Mouse (Mus musculus): ENCODE data around the gene Kcne1. TPM values are rescaled to one million over a fixed set of nuclear protein-coding genes. Genes with fewer than 3 reads are reported as not detected.

The Kcne1 gene
- polyA plus RNA-seq, 1 experiment from 2014 or later: not detected

DNA sequence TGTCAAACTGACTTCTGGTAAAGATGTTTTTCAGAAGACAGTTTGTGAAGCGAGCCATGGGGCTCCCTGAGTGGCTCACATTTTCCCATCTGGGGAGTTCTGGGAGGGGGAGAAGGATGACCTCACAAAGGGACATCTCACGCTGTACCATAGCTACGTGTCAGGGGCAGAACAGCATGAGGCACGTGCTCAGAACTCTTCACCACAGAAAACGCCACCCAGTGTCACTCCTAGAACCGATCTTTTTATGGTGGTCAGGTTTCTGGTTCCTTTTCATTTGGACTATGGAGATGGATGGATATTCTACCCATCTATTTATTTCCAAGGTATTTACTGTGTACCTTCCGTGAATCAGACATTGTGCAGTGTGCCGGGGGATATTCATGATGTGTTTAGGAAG, 37.9 kb downstream of the Kcne1 start, which contains the start of gene Fam243:
Gene Fam243, minus strand, starts transcription at position 101 of the 400 bp plus-strand sequence.
- Histone ChIP-seq H3K27ac (replicated peaks) (no peak within 1 kb of the TSS), H3K4me3 (no peak within 1 kb of the TSS), H3K27me3 (no peaks in the 10 kb centered on the region), H3K4me1 (no peaks in the 10 kb centered on the region), H3K36me3 (no peaks in the 10 kb centered on the region), H3K9me3 (no peaks in the 10 kb centered on the region), H3K9ac (replicated peaks) (no peak within 1 kb of the TSS), H3K4me2 (replicated peaks) (no peak within 1 kb of the TSS)
- 89% methylated on average over 8 of the region's 8 CpGs for WGBS
- no peak for ATAC-seq (replicated peaks)

DNA sequence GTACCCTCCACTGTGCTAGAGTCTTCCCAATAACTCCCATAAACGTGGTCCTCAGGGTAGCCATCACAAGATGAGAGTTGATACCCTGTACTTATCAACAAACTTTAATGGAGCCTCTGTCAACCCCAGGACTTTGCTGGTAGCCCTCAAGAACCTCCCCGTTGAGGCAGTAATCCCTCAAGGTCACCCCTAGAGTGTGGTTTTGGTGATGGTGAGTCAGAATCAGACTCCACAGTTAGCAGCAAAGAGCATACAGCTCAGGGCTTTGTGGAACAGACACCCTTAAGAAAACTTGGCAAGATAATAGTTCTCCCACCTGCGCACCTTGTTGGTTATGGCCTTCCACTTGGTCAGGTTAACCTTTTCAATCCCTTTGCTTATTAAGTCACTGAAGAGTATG, 38.9 kb downstream of the Kcne1 start:
- ATAC-seq (replicated peaks): no peak
- H3K9ac ChIP-seq (replicated peaks): no peak overlapping the region
- H3K9me3 ChIP-seq: no peaks in the 10 kb centered on the region
- H3K27me3 ChIP-seq: no peaks in the 10 kb centered on the region
- H3K27ac ChIP-seq (replicated peaks): no peak overlapping the region
- WGBS: 84% methylated on average over 3 of the region's 3 CpGs
- no peak overlapping the region for H3K4me2 ChIP-seq (replicated peaks)
- H3K36me3 ChIP-seq: no peaks in the 10 kb centered on the region
- no peak overlapping the region for H3K4me3 ChIP-seq
- H3K4me1 ChIP-seq: no peaks in the 10 kb centered on the region

DNA sequence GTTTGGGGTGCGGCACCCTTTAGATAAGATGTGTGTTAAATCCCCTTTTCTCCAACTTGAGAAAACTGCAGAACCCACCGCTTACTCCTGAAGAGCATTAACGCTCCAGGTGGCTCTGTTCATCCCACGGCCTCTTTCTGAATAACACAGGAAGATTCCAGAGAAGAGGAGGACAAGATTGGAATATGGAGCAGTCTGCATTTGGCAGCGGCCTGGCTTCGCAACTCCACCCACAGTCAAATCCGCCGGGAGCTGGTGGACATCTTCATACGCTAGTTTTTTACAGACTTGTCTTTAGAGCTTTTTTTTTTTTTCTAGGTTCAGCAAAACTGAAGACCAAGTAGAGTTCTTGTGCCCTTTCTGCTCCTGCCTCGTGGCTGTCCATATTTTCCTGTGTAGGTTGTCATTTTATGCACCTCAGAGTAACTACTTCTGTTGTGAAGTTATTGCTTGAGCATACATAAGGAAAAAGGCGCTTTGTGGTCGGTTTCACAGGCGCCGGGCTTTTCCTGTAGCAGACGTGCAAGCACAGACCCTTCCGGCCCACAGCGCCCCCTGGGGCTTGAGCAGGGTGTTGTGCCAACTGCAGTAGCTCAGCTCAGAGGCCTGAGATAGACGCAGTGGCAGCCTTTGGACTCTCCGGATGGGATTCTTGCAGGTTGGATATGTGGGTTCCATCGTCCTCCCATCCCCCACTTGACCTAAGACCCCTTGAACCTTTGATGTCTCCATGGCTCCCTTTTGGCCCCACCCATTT, 39.7 kb downstream of the Kcne1 start:
- H3K4me3 ChIP-seq: no peak overlapping the region
- no peaks in the 10 kb centered on the region for H3K4me1 ChIP-seq
- no peak for ATAC-seq (replicated peaks)
- no peaks in the 10 kb centered on the region for H3K9me3 ChIP-seq
- no peak overlapping the region for H3K27ac ChIP-seq (replicated peaks)
- no peak overlapping the region for H3K4me2 ChIP-seq (replicated peaks)
- no peak overlapping the region for H3K9ac ChIP-seq (replicated peaks)
- WGBS: 70% methylated on average over 20 of the region's 20 CpGs
- no peaks in the 10 kb centered on the region for H3K27me3 ChIP-seq
- no peaks in the 10 kb centered on the region for H3K36me3 ChIP-seq

DNA sequence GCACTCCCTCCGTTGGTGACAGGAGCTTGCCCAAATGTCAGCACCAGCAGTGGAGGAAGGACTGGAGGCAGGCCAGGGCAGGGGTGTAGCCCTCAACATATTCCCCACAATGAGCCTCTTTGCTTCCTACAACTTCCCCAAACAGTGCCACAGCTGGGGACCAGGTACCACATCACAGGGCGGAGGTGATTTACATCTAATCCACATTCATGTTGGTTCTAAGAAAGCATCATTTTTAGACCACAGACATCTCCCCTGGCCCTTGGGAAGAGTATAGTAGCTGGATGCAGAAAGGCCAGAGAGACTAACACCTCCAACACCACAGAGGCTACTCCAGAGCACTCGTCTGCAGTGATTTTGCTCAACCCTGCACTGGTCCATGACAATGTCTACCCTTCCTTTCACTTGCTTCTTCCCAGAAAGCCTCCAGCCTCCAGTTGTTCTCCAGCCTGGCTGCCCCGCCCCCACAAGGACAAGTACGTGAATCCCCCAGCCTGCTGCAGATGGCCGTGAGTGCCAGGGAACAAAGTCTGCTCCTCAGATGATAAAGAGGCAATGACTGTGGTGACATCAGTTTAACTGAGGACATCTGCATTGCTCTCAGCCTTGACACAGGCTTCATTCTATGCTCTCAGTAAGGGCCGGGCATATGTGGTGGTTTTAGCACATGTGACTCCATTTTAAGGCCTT, 43.1 kb downstream of the Kcne1 start:
- Histone ChIP-seq H3K27ac (replicated peaks) (no peak overlapping the region), H3K36me3 (peaks cover 7% of the 10 kb centered on the region), H3K27me3 (no peaks in the 10 kb centered on the region), H3K4me2 (replicated peaks) (no peak overlapping the region), H3K9me3 (no peaks in the 10 kb centered on the region), H3K4me3 (no peak overlapping the region), H3K9ac (replicated peaks) (no peak overlapping the region), H3K4me1 (no peaks in the 10 kb centered on the region)
- WGBS: 78% methylated on average over 7 of the region's 7 CpGs
- ATAC-seq (replicated peaks): no peak

DNA sequence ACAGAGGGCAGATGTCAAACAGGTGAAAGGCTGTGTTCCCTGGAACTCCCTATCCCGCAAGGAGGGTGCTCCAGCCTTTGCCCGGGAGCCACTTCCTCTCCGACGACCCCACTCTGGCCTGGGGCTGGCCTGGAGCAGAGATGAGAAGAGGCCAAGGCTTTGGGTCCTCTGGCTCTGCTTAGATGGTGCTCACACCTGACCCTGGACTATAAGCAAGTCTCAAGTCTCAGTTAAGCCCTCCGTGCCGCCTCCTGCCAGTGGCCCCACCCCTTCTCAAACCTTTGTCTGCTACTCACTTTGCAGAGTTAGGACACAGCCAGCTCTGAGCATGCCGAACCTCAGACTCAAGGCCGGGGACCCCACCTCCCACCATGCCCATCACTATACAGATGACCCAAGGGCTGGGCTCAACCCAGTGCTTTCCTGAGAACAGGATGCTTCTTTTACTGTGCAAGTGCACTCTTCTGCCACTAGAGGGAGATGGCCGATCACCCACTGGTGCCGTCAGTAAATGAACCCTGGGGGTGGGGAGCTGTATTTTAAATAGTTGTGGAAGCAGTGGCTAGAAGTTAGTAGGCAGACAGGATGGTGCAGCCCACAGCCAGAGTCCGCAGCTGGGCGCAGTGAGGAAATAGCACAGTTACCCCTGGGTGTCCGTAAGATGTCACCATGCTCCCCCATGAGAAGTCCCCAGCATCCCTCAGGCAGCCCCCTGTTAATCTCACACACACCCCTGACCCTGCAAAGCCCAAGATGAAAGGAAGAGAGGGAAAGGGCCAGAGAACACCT, 45.1 kb downstream of the Kcne1 start:
- WGBS: 50% methylated on average over 13 of the region's 13 CpGs
- Histone ChIP-seq H3K36me3 (peaks cover 12% of the 10 kb centered on the region), H3K27me3 (no peaks in the 10 kb centered on the region), H3K4me2 (replicated peaks) (no peak overlapping the region), H3K4me1 (no peaks in the 10 kb centered on the region), H3K9ac (replicated peaks) (no peak overlapping the region), H3K27ac (replicated peaks) (no peak overlapping the region), H3K4me3 (no peak overlapping the region), H3K9me3 (no peaks in the 10 kb centered on the region)
- peak; percentile 71 for ATAC-seq (replicated peaks)

DNA sequence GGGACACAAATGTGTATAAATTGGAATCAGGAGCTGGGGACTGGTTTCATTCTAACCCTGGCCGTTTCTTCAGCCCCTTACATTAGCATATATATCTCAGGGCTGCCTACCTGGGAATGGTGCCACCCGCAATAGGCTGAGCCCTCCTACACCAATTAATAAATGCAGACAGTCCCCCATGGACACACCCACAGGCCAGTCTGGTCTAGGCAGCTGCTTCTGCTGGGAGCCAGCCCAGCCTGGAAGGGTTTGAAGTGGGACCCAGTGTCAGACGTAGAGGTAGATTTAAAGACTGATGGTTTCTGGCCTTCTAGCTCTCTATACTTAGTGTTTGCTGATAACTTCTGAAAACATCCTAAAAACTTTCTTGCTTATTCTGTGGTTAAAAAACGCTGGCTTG, 50.1 kb downstream of the Kcne1 start:
- Histone ChIP-seq H3K9ac (replicated peaks) (no peak overlapping the region), H3K9me3 (no peaks in the 10 kb centered on the region), H3K36me3 (peaks cover 33% of the 10 kb centered on the region), H3K4me3 (no peak overlapping the region), H3K27me3 (no peaks in the 10 kb centered on the region), H3K27ac (replicated peaks) (no peak overlapping the region), H3K4me2 (replicated peaks) (no peak overlapping the region), H3K4me1 (no peaks in the 10 kb centered on the region)
- ATAC-seq (replicated peaks): no peak
- 40% methylated on average over 4 of the region's 4 CpGs for WGBS

DNA sequence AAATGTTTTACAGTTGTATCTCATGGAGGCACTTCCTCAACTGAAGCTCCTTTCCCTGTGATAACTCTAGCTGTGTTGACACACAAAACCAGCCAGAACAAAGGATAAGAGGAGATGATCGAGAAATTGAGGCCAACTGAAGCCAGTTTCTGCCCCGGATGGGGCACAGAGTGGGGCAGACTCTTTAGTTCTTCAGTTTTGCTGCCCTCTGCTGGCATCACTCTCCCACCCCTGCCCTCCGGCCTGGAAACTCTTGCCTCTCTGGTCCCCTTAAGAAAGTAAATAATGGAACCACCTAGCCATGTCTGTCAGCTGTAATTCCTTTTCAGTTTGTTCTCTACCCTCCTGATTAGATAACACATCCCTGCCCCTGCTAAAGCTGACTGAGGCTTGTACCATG, 51.3 kb downstream of the Kcne1 start:
- H3K27ac ChIP-seq (replicated peaks): no peak overlapping the region
- H3K4me1 ChIP-seq: 0 out of 2 replicates have a peak, but pooled peaks cover 1% of the 10 kb centered on the region
- 76% methylated on average over 3 of the region's 3 CpGs for WGBS
- H3K9ac ChIP-seq (replicated peaks): no peak overlapping the region
- H3K4me2 ChIP-seq (replicated peaks): no peak overlapping the region
- no peaks in the 10 kb centered on the region for H3K9me3 ChIP-seq
- H3K27me3 ChIP-seq: no peaks in the 10 kb centered on the region
- H3K36me3 ChIP-seq: peaks cover 33% of the 10 kb centered on the region
- ATAC-seq (replicated peaks): no peak
- no peak overlapping the region for H3K4me3 ChIP-seq

DNA sequence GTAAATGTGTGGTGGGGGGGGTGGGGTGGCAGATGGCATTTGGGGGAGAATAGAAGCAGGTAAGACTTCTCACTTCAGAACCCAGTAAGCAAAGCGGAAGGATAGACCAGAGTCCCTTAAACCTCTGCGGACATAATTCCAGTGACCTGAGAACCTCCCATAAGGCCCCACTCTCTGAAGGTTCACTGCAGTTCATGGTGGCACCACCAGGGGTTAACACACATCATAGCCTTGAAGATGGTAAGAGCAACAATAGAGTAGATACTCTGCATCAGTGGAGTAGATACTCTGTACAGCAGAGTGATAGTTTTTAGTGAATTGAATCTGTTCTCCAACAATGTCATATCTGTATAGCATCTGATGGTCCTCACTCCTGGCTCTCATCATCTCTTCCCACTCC, 53.7 kb downstream of the Kcne1 start:
- WGBS: 98% methylated on average over 2 of the region's 2 CpGs
- no peak overlapping the region for H3K9ac ChIP-seq (replicated peaks)
- no peak overlapping the region for H3K4me2 ChIP-seq (replicated peaks)
- no peak overlapping the region for H3K27ac ChIP-seq (replicated peaks)
- peaks cover 21% of the 10 kb centered on the region for H3K36me3 ChIP-seq
- peaks cover 17% of the 10 kb centered on the region for H3K4me1 ChIP-seq
- no peaks in the 10 kb centered on the region for H3K27me3 ChIP-seq
- ATAC-seq (replicated peaks): no peak
- H3K9me3 ChIP-seq: no peaks in the 10 kb centered on the region
- no peak overlapping the region for H3K4me3 ChIP-seq

DNA sequence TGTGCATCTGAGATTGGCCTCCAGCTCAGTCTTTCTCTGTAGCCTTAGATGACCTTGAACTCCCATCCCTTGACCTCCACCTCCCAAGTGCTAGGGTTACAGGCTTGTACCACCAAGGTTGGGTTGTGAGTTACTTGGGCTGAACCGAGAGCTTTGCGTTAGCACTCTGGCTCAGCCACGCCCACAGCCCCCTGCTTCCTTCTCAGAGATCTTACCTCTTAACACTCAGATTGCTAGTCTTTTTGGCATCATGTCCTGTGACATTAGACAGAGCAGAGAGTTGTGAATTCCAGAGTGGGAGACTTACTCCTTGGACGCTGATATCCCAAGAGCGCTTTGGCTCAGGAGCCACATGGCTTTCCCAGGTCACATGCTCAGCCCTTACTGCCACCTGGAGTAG, 56.8 kb downstream of the Kcne1 start:
- H3K27me3 ChIP-seq: no peaks in the 10 kb centered on the region
- peak overlapping the region; percentile 85; the same call in 1 of the 2 replicates for H3K27ac ChIP-seq (replicated peaks)
- H3K9me3 ChIP-seq: no peaks in the 10 kb centered on the region
- WGBS: 74% methylated on average over 5 of the region's 5 CpGs
- no peak for ATAC-seq (replicated peaks)
- no peak overlapping the region; the same call in 1 of the 2 replicates for H3K9ac ChIP-seq (replicated peaks)
- H3K4me3 ChIP-seq: peak overlapping the region; percentile 78; the same call in 1 of the 2 replicates
- H3K4me2 ChIP-seq (replicated peaks): peak overlapping the region; percentile 78
- peaks cover 15% of the 10 kb centered on the region for H3K36me3 ChIP-seq
- peaks cover 22% of the 10 kb centered on the region for H3K4me1 ChIP-seq

DNA sequence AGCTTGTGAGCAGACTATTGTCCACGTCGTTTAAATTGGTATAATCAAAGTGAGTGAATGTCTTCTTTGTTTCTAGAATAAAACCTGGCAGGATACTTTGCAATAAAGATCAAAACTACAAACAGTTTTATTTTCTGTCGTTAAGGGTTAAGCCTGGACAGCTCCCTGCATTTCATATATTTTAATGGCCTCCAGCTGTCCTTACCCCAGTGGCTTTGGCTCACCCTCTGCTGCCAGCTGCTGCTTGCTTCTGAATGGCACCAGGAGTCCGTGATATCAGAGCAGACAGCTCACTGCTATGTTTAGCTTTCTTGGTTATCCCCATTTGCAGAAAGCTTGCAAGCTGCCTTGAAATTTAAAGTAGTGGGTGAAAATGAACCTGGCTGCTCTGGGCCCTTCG, 57.3 kb downstream of the Kcne1 start:
- Histone ChIP-seq H3K9ac (replicated peaks) (peak overlapping the region; percentile 79), H3K27me3 (no peaks in the 10 kb centered on the region), H3K4me2 (replicated peaks) (peak overlapping the region; percentile 78), H3K9me3 (no peaks in the 10 kb centered on the region), H3K27ac (replicated peaks) (peak overlapping the region; percentile 85), H3K4me1 (peaks cover 22% of the 10 kb centered on the region), H3K4me3 (peak overlapping the region; percentile 78), H3K36me3 (peaks cover 10% of the 10 kb centered on the region; the same call in 1 of the 2 replicates)
- ATAC-seq (replicated peaks): no peak
- 19% methylated on average over 5 of the region's 5 CpGs for WGBS

DNA sequence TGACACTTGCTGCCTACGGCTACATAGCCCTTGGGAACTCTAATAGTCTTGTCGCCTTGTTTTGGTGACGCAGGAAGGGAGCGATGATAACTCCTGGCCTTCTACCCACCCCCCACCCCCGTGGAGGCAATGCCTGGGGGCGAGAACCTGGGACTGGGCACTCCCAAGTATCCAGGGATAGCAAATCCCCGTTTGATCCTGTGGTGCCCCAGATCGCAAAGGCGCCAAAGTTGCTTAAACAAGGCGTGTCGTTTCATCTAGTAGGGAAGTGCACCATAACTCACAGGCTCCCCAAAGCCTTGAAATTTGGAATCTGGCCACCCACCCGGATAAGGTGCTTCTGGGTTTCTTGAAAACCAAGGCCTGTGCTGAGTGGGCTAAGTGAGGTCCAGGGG, 57.9 kb downstream of the Kcne1 start:
- peak overlapping the region; percentile 78 for H3K4me3 ChIP-seq
- peaks cover 8% of the 10 kb centered on the region; the same call in 1 of the 2 replicates for H3K36me3 ChIP-seq
- peak overlapping the region; percentile 79 for H3K9ac ChIP-seq (replicated peaks)
- no peaks in the 10 kb centered on the region for H3K27me3 ChIP-seq
- H3K4me1 ChIP-seq: peaks cover 22% of the 10 kb centered on the region
- no peak for ATAC-seq (replicated peaks)
- WGBS: under 1% methylated on average over 12 of the region's 12 CpGs
- H3K4me2 ChIP-seq (replicated peaks): peak overlapping the region; percentile 78
- H3K27ac ChIP-seq (replicated peaks): peak overlapping the region; percentile 85
- H3K9me3 ChIP-seq: no peaks in the 10 kb centered on the region

Data from forebrain, embryonic 15.5 days (tissue).